Comparison of ENCODE assay signal across 18 mouse cellular contexts in the genomic region with DNA sequence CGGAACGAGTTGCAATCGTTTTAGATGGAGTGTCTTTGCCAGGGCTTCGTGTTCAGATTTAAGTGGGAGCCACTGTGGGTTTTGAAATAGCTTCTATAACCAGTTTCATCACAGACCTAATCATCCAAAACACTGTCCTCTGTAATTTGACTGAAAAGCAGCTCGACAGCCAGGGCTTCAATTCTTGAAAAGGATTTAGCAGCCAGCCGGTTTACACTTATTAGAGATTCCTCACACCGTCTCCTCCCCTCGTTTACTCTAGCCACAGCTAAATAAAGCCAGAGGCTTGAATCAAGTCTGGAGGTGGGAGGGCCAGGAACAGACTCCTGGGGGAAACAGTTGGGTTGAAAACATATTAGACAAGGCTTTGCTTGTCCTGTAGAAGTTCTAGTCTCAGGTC.
DNase-seq lines count a peak whose midpoint lies in the region; ATAC-seq and TF ChIP-seq lines count a peak whose summit lies in the region.
"Had no signal": no experiment of that assay in that cellular context is flagged by ENCODE, and none has a peak within 500 bp of the region (broad histone marks: within the 10 kb centered on the region; RNA-seq: fewer than 3 reads in every experiment).

No protein-coding gene starts in this region.

- no peaks in the 10 kb centered on the region for H3K27me3 ChIP-seq in hindbrain, embryonic 10.5 days (ENCODE audit: insufficient read depth, poor library complexity, severe bottlenecking)
- no peaks in the 10 kb centered on the region for H3K27me3 ChIP-seq in hindbrain, postnatal 0 days (ENCODE audit: insufficient read depth, low read length)
- no peaks in the 10 kb centered on the region for H3K27me3 ChIP-seq in embryonic facial prominence, embryonic 13.5 days
- no peaks in the 10 kb centered on the region for H3K27me3 ChIP-seq in forebrain, postnatal 0 days (ENCODE audit: insufficient read depth, low read length)
- H3K27me3 ChIP-seq in limb, embryonic 15.5 days: no peaks in the 10 kb centered on the region
- H3K27me3 ChIP-seq in kidney, embryonic 14.5 days (ENCODE audit: control insufficient read depth, insufficient read depth, low read length): no peaks in the 10 kb centered on the region
- H3K27me3 ChIP-seq: CH12.LX; heart, embryonic 15.5 days had no signal

- WGBS in hindbrain, embryonic 10.5 days: 44% methylated on average over 8 of the region's 8 CpGs
- WGBS in hindbrain, postnatal 0 days: 37% methylated on average over 8 of the region's 8 CpGs
- WGBS in embryonic facial prominence, embryonic 13.5 days: 28% methylated on average over 8 of the region's 8 CpGs
- 23% methylated on average over 8 of the region's 8 CpGs for WGBS in forebrain, postnatal 0 days
- WGBS in limb, embryonic 15.5 days: 45% methylated on average over 8 of the region's 8 CpGs
- 51% methylated on average over 8 of the region's 8 CpGs for WGBS in kidney, embryonic 14.5 days

- no peaks in the 10 kb centered on the region for H3K9me3 ChIP-seq in hindbrain, embryonic 10.5 days
- no peaks in the 10 kb centered on the region for H3K9me3 ChIP-seq in hindbrain, postnatal 0 days (ENCODE audit: low read length)
- H3K9me3 ChIP-seq in embryonic facial prominence, embryonic 13.5 days: no peaks in the 10 kb centered on the region
- H3K9me3 ChIP-seq in forebrain, postnatal 0 days (ENCODE audit: low read length): no peaks in the 10 kb centered on the region
- H3K9me3 ChIP-seq in limb, embryonic 15.5 days: no peaks in the 10 kb centered on the region
- no peaks in the 10 kb centered on the region for H3K9me3 ChIP-seq in kidney, embryonic 14.5 days (ENCODE audit: control insufficient read depth, low read length)
- H3K9me3 ChIP-seq: heart, embryonic 15.5 days had no signal

- no peak for TF ChIP-seq CTCF in hindbrain, postnatal 0 days (IDR thresholded peaks at IDR 0.05; ENCODE audit: low read depth)
- no peak for TF ChIP-seq CTCF in forebrain, postnatal 0 days (IDR thresholded peaks at IDR 0.05; ENCODE audit: low read depth)

- ATAC-seq in hindbrain, postnatal 0 days: no peak
- 0 out of 2 replicates have a peak, but pooled peaks have one; percentile 33 for ATAC-seq in embryonic facial prominence, embryonic 13.5 days (ENCODE audit: insufficient number of reproducible peaks, insufficient read depth, low FRiP score, low TSS enrichment, low read depth)
- peak; percentile 32; the same call in 1 of the 2 replicates for ATAC-seq in forebrain, postnatal 0 days
- no peak for ATAC-seq in limb, embryonic 15.5 days (ENCODE audit: insufficient number of reproducible peaks, low FRiP score, low TSS enrichment, low read depth)
- no peak for ATAC-seq in inflammation-experienced regulatory T-cells, adult 6 months
- no peak for ATAC-seq in kidney, embryonic 14.5 days (ENCODE audit: low FRiP score, low TSS enrichment)

- no peak for DNase-seq in hindbrain, embryonic 10.5 days (ENCODE audit: low spot score)
- DNase-seq in hindbrain, postnatal 0 days (ENCODE audit: low spot score): no peak
- DNase-seq in forebrain, postnatal 0 days: no peak
- no peak for DNase-seq in gastrocnemius, postnatal 14 days
- DNase-seq: adrenal gland, adult 8-10 months; cerebellum, adult 11-12 months; cerebellum, postnatal 25 days; gastrocnemius, postnatal 10 days; heart, adult 2 months; kidney, adult 8-10 months; lung, postnatal 14 days; retina, postnatal 1 day had no signal

- H3K4me2 ChIP-seq in hindbrain, postnatal 0 days (ENCODE audit: low read depth, low read length): no peak overlapping the region
- no peak overlapping the region for H3K4me2 ChIP-seq in embryonic facial prominence, embryonic 13.5 days
- no peak overlapping the region for H3K4me2 ChIP-seq in forebrain, postnatal 0 days (ENCODE audit: low read depth)
- no peak overlapping the region for H3K4me2 ChIP-seq in limb, embryonic 15.5 days
- no peak overlapping the region for H3K4me2 ChIP-seq in kidney, embryonic 14.5 days (replicated peaks; ENCODE audit: low read depth, low read length)
- H3K4me2 ChIP-seq: heart, embryonic 15.5 days had no signal

- H3K36me3 ChIP-seq in hindbrain, embryonic 10.5 days: no peaks in the 10 kb centered on the region
- H3K36me3 ChIP-seq in hindbrain, postnatal 0 days (ENCODE audit: insufficient read depth, low read length): no peaks in the 10 kb centered on the region
- H3K36me3 ChIP-seq in embryonic facial prominence, embryonic 13.5 days: no peaks in the 10 kb centered on the region
- H3K36me3 ChIP-seq in forebrain, postnatal 0 days (ENCODE audit: insufficient read depth): no peaks in the 10 kb centered on the region
- H3K36me3 ChIP-seq in limb, embryonic 15.5 days: no peaks in the 10 kb centered on the region
- H3K36me3 ChIP-seq in kidney, embryonic 14.5 days (ENCODE audit: control insufficient read depth, insufficient read depth, low read length): no peaks in the 10 kb centered on the region
- H3K36me3 ChIP-seq: heart, embryonic 15.5 days had no signal

- no peak overlapping the region for H3K4me3 ChIP-seq in hindbrain, embryonic 10.5 days
- H3K4me3 ChIP-seq in hindbrain, postnatal 0 days (ENCODE audit: low read length): no peak overlapping the region
- no peak overlapping the region for H3K4me3 ChIP-seq in embryonic facial prominence, embryonic 13.5 days
- no peak overlapping the region for H3K4me3 ChIP-seq in forebrain, postnatal 0 days (ENCODE audit: low read depth, low read length)
- no peak overlapping the region for H3K4me3 ChIP-seq in limb, embryonic 15.5 days
- H3K4me3 ChIP-seq in kidney, embryonic 14.5 days (ENCODE audit: low read length): no peak overlapping the region
- H3K4me3 ChIP-seq: heart, adult 2 months; heart, embryonic 15.5 days had no signal

- intact Hi-C loops in gastrocnemius, postnatal 14 days (cut with DNase I; ENCODE audit: low total_unique reads): no loop called here

- H3K4me1 ChIP-seq in hindbrain, embryonic 10.5 days (replicated peaks): peaks cover 21% of the 10 kb centered on the region
- H3K4me1 ChIP-seq in hindbrain, postnatal 0 days (ENCODE audit: insufficient read depth, low read length): no peaks in the 10 kb centered on the region
- peaks cover 24% of the 10 kb centered on the region for H3K4me1 ChIP-seq in embryonic facial prominence, embryonic 13.5 days
- H3K4me1 ChIP-seq in forebrain, postnatal 0 days (ENCODE audit: insufficient read depth): peaks cover 8% of the 10 kb centered on the region; the same call in 1 of the 2 replicates
- peaks cover 23% of the 10 kb centered on the region for H3K4me1 ChIP-seq in limb, embryonic 15.5 days
- H3K4me1 ChIP-seq in kidney, embryonic 14.5 days (ENCODE audit: control insufficient read depth, insufficient read depth, low read length): no peaks in the 10 kb centered on the region
- H3K4me1 ChIP-seq: heart, embryonic 15.5 days had no signal

- no peak overlapping the region for H3K9ac ChIP-seq in hindbrain, postnatal 0 days (replicated peaks; ENCODE audit: low read length)
- H3K9ac ChIP-seq in embryonic facial prominence, embryonic 13.5 days: no peak overlapping the region
- no peak overlapping the region for H3K9ac ChIP-seq in forebrain, postnatal 0 days
- no peak overlapping the region for H3K9ac ChIP-seq in limb, embryonic 15.5 days
- no peak overlapping the region for H3K9ac ChIP-seq in kidney, embryonic 14.5 days (ENCODE audit: low read depth, low read length)
- H3K9ac ChIP-seq: heart, embryonic 15.5 days had no signal

- H3K27ac ChIP-seq in hindbrain, embryonic 10.5 days: peak overlapping the region; percentile 6
- H3K27ac ChIP-seq in hindbrain, postnatal 0 days: no peak overlapping the region
- H3K27ac ChIP-seq in embryonic facial prominence, embryonic 13.5 days: peak overlapping the region; percentile 67
- peak overlapping the region; percentile 54; the same call in 1 of the 2 replicates for H3K27ac ChIP-seq in forebrain, postnatal 0 days (ENCODE audit: low read depth, low read length)
- 0 out of 2 replicates have a peak overlapping the region, but pooled peaks have one; percentile 27 for H3K27ac ChIP-seq in limb, embryonic 15.5 days
- no peak overlapping the region for H3K27ac ChIP-seq in kidney, embryonic 14.5 days (ENCODE audit: low read depth, low read length)
- H3K27ac ChIP-seq: heart, adult 2 months; heart, embryonic 15.5 days had no signal

Comparison
In these comparisons a context has a peak if more than half of its experiments do, and no peak if none do; other contexts are left out.
1. H3K27ac ChIP-seq: peak in hindbrain, embryonic 10.5 days (single experiment), embryonic facial prominence, embryonic 13.5 days (single experiment), forebrain, postnatal 0 days (single experiment) and limb, embryonic 15.5 days (single experiment); none in hindbrain, postnatal 0 days (single experiment) and kidney, embryonic 14.5 days (single experiment).
2. ATAC-seq: peak in embryonic facial prominence, embryonic 13.5 days (single experiment) and forebrain, postnatal 0 days (single experiment); none in hindbrain, postnatal 0 days (single experiment), limb, embryonic 15.5 days (single experiment), inflammation-experienced regulatory T-cells, adult 6 months (single experiment) and kidney, embryonic 14.5 days (single experiment).